Mouse (Mus musculus) hindbrain, embryonic 10.5 days (tissue): ENCODE results near the gene Col6a2. TPM values are rescaled to one million over a fixed set of nuclear protein-coding genes. Genes with fewer than 3 reads are reported as not detected.

Experiments
- DNase-seq: peaks from one replicate; pipeline ENCODE4 v3.0.0-alpha.2; 2017; ENCODE audit warnings: low spot score
- H3K27ac ChIP-seq: fragments of 300-500 bp; sonication (generic); 2 replicates; pipeline ENCODE4 v1.5.1; 2016; ENCODE audit warnings: mild to moderate bottlenecking, moderate library complexity
- H3K27me3 ChIP-seq: fragments of 300-500 bp; sonication (generic); 2 replicates; pipeline ENCODE4 v1.6.1; 2016; ENCODE audit warnings: mild to moderate bottlenecking; ENCODE audit not compliant: poor library complexity, insufficient read depth, severe bottlenecking
- H3K36me3 ChIP-seq: fragments of 300-500 bp; sonication (generic); 2 replicates; pipeline ENCODE4 v1.6.1; 2016; ENCODE audit warnings: mild to moderate bottlenecking, moderate library complexity
- H3K4me1 ChIP-seq: fragments of 300-500 bp; sonication (generic); replicated peaks from 2 replicates; pipeline ENCODE4 v1.6.1; 2016; ENCODE audit warnings: mild to moderate bottlenecking
- H3K4me3 ChIP-seq: fragments of 300-500 bp; sonication (generic); 2 replicates; pipeline ENCODE4 v1.5.1; 2016; ENCODE audit warnings: mild to moderate bottlenecking, moderate library complexity
- H3K9me3 ChIP-seq: fragments of 300-500 bp; sonication (generic); 2 replicates; pipeline ENCODE4 v1.6.1; 2016; ENCODE audit warnings: mild to moderate bottlenecking, moderate library complexity
- WGBS: fragments of 180-500 bp; shearing (Covaris S2); methylation state at CpG from one replicate; pipeline ENCODE4 v1.1.7; 2016; 5-methylcytosine and 5-hydroxymethylcytosine counted together
- polyA plus RNA-seq: library from polyadenylated mRNA; unstranded; fragments of >200 nt; fragmentation: Nextera tagmentation; extraction: Ambion mirVana; gene quantifications from 2 replicates; pipeline ENCODE4 v1.2.1, GENCODE M21; 2016

Gene Col6a2
- 10.9 and 16.5 TPM in 2 replicates for polyA plus RNA-seq

DNA sequence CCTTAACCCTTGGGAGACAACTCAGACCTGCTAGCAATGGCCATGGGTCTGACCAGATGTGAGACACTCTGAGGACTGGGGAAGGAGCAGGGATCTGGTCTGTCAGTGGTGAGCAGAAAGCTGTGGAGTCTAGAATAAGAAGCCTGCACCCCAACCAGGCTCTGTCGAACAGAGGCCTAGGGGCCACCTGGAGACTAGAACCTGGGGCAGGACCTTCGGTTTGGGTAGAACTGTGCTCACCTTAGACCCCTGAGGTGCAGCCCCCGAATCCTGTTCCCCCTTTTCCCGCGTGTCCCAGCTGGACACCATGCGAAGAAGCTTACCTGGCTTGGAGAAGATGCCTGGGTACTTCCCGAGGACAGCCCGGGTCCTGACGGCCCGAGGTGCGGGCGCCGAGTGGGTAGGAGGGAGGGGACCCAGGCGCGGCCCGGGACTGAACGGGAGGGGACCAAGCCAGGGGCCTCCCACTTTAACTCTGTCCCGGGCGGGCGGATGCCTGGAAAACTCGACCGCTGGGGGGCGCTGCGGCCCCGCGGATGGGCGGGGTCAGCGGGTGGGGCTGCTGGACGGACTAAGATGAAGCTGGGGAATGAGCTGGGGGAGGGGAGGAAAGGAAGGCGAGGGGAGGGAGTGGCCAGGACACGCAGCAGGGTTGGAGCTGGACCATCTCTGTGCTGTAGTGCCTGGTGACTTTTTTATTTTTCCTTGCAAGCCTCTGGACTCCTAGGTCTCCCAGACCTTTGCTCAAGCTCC, at the start of gene Col6a2:
Gene Col6a2, minus strand, starts transcription at position 703 of the 753 bp plus-strand sequence.
- Histone ChIP-seq H3K36me3 (no peaks in the 10 kb centered on the region), H3K4me1 (peaks cover 16% of the 10 kb centered on the region), H3K27ac (peak within 1 kb of the TSS; percentile 83), H3K9me3 (no peaks in the 10 kb centered on the region), H3K27me3 (peaks cover 21% of the 10 kb centered on the region), H3K4me3 (peak within 1 kb of the TSS; percentile 54)
- peak; percentile 93 for DNase-seq
- WGBS, result 4% methylated on average over 31 of the region's 31 CpGs

GRCm38 (mm10) chr10:76671939-76672338, 48.5 kb upstream of the Col6a2 start:
- no peaks in the 10 kb centered on the region for H3K27me3 ChIP-seq
- 87% methylated on average over 9 of the region's 9 CpGs for WGBS
- H3K4me1 ChIP-seq, result no peaks in the 10 kb centered on the region
- H3K27ac ChIP-seq, result no peak overlapping the region
- DNase-seq, result no peak
- no peaks in the 10 kb centered on the region for H3K36me3 ChIP-seq
- H3K4me3 ChIP-seq, result no peak overlapping the region
- 0 out of 2 replicates have a peak, but pooled peaks cover 3% of the 10 kb centered on the region for H3K9me3 ChIP-seq

- 78% methylated on average over 7 of the region's 7 CpGs for WGBS
- H3K4me1 ChIP-seq, result 0 out of 2 replicates have a peak, but pooled peaks cover 2% of the 10 kb centered on the region
These were observed 45.5 kb upstream of the Col6a2 start for GRCm38 (mm10) chr10:76668947-76669284.

DNA sequence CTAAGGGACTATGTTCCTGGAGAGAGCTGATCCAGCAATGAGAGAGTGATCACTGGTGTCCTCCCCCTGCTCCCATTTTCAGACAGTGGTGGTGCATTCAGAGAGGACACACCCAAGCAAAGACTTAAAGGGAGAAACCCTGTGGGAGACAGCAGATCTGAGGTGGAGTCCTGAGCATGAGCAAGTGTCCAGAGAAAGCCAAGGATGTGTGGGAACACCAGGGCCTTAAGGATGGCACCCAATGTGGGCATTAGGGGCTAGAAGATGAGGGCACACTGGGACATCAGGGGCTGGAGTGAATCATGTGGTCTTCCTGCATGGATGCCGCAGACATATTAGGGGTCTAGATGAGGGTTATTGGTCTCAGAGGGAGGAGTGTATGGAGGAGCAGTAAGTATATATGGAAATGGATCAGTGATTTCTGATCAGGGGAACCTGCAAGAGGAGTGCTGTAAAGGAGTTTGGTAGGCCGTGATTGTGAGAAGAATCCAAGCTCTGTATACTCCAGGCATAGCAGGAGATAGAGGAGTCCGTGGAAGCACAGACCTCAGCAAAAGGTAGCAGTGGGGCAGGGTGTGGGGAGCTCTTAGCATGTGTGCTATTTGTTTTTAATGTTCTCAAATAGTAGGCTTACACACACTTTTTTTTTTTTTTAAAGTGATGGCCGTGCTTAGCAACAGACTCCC, 45.0 kb upstream of the Col6a2 start:
- Histone ChIP-seq H3K36me3 (no peaks in the 10 kb centered on the region), H3K4me3 (no peak overlapping the region)
- WGBS, result 94% methylated on average over 4 of the region's 4 CpGs

More at GRCm38 (mm10) chr10:76668947-76669284, 45.5 kb upstream of the Col6a2 start:
- Histone ChIP-seq H3K27ac (no peak overlapping the region), H3K36me3 (no peaks in the 10 kb centered on the region), H3K27me3 (no peaks in the 10 kb centered on the region), H3K4me3 (no peak overlapping the region), H3K9me3 (peaks cover 10% of the 10 kb centered on the region; the same call in 1 of the 2 replicates)
- DNase-seq, result no peak

DNA sequence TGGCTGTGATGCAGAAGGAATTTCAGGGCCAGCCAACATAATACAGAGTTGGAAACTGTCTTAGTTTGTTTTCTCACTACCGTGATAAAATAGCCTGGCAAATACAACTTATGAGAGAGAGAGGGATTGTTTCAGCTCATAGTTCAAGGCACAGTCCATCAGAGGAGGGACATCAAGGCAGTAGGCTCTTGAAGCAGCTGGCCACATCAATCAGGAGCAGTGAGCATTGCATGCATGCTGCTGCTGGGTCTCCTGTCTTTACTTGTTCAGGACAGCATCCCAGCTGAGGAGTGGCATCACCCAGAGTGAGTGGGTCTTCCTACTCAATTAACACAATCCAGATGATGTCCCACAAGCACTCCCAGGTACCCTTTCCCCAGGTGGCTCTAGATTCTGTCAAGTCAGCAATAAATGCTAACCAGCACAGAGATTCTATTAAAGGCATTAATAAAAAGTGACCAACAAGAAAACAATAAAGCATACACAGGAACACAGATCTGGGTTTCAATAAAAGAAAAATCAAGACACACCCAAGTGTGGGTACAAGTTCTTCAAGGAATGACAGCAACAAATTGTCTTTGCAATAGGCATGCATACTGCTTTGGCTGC, 43.9 kb upstream of the Col6a2 start:
- peaks cover 10% of the 10 kb centered on the region; the same call in 1 of the 2 replicates for H3K9me3 ChIP-seq
- H3K4me1 ChIP-seq, result 0 out of 2 replicates have a peak, but pooled peaks cover 2% of the 10 kb centered on the region
- DNase-seq, result no peak
- WGBS, result 88% methylated on average over 1 of the region's 1 CpGs
- no peaks in the 10 kb centered on the region for H3K27me3 ChIP-seq
- no peak overlapping the region for H3K27ac ChIP-seq
- H3K36me3 ChIP-seq, result no peaks in the 10 kb centered on the region
- no peak overlapping the region for H3K4me3 ChIP-seq

More for the DNA sequence above, 45.0 kb upstream of the Col6a2 start:
- no peak for DNase-seq
- Histone ChIP-seq H3K27ac (no peak overlapping the region), H3K4me1 (0 out of 2 replicates have a peak, but pooled peaks cover 2% of the 10 kb centered on the region), H3K27me3 (no peaks in the 10 kb centered on the region), H3K9me3 (peaks cover 10% of the 10 kb centered on the region; the same call in 1 of the 2 replicates)

DNA sequence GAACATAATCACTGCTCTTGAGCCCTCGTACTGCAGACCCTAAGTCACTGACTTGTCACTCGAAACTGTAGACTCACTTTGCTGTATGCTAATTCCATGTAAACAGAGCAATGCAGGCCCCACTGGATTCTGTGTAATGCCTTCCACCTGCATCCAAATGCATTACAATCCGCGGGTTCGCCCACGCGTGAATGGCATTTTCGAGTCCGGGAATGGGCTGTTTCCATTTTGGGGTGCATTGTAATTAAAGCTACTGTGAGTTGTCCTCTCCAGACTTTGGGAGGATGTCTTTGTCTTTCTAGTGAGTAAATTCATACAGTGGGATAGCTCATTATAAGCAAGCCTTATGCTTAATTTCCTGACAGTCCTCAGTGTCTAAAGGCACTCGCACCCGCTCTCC, 42.1 kb upstream of the Col6a2 start:
- Histone ChIP-seq H3K4me1 (0 out of 2 replicates have a peak, but pooled peaks cover 2% of the 10 kb centered on the region), H3K4me3 (no peak overlapping the region), H3K36me3 (no peaks in the 10 kb centered on the region), H3K9me3 (peaks cover 10% of the 10 kb centered on the region; the same call in 1 of the 2 replicates), H3K27me3 (no peaks in the 10 kb centered on the region), H3K27ac (no peak overlapping the region)
- WGBS, result 93% methylated on average over 11 of the region's 11 CpGs
- DNase-seq, result no peak

- Histone ChIP-seq H3K27me3 (no peaks in the 10 kb centered on the region), H3K36me3 (no peaks in the 10 kb centered on the region), H3K9me3 (peaks cover 10% of the 10 kb centered on the region; the same call in 1 of the 2 replicates), H3K4me1 (0 out of 2 replicates have a peak, but pooled peaks cover 2% of the 10 kb centered on the region), H3K27ac (no peak overlapping the region), H3K4me3 (no peak overlapping the region)
- no peak for DNase-seq
- 83% methylated on average over 20 of the region's 20 CpGs for WGBS
These were observed 41.0 kb upstream of the Col6a2 start for GRCm38 (mm10) chr10:76664156-76665115.

GRCm38 (mm10) chr10:76653345-76654336, 30.2 kb upstream of the Col6a2 start:
- WGBS, result 86% methylated on average over 11 of the region's 11 CpGs
- Histone ChIP-seq H3K36me3 (no peaks in the 10 kb centered on the region), H3K27me3 (no peaks in the 10 kb centered on the region), H3K9me3 (no peaks in the 10 kb centered on the region), H3K27ac (no peak overlapping the region), H3K4me1 (no peaks in the 10 kb centered on the region), H3K4me3 (no peak overlapping the region)
- no peak for DNase-seq

- H3K27me3 ChIP-seq, result no peaks in the 10 kb centered on the region
- 71% methylated on average over 12 of the region's 12 CpGs for WGBS
- H3K36me3 ChIP-seq, result no peaks in the 10 kb centered on the region
- no peaks in the 10 kb centered on the region for H3K9me3 ChIP-seq
- DNase-seq, result no peak
- no peaks in the 10 kb centered on the region for H3K4me1 ChIP-seq
- H3K4me3 ChIP-seq, result no peak overlapping the region
- peak overlapping the region; percentile 31; the same call in 1 of the 2 replicates for H3K27ac ChIP-seq
These were observed 27.4 kb upstream of the Col6a2 start for GRCm38 (mm10) chr10:76650662-76651342.

DNA sequence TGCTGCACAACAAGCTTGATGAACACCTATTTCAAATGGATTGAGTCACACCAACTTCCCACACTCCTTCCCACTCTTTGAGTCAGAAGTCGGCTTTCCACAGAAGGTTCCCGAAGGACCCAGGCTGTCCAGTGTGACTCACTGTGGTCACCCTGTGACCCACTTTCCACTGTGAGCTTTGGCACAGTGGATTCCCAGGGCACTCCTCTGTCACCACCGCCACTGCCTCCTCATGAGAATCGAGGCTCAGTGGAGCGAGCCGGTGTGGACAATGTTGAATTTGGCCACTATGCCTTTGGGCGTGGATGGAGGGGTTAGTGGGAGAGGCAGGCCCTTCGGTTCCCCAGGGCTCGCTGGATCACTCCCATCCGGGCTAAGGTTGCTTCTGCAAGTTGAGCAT, 25.3 kb upstream of the Col6a2 start:
- Histone ChIP-seq H3K27me3 (no peaks in the 10 kb centered on the region), H3K4me1 (no peaks in the 10 kb centered on the region), H3K27ac (no peak overlapping the region), H3K36me3 (no peaks in the 10 kb centered on the region), H3K4me3 (no peak overlapping the region), H3K9me3 (no peaks in the 10 kb centered on the region)
- DNase-seq, result no peak
- 94% methylated on average over 10 of the region's 10 CpGs for WGBS

DNA sequence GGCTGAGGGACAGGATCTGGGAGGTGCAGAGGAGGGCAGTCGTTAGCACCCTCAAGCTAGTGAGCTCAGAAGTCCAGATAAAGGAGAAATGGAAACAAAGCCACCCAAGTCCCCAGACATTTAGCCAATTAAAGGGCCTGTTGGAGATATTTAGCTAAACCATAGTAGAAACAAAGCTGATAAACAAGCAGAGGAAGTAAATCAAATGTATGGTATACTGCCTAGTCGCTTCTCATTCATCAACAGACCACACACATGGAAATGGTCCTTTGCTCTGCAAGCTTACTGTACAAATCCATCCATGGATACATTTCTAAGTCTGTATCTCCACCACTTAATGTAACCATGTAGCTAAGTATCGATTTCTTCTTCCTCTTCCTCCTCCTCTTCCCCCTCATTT, 24.0 kb upstream of the Col6a2 start:
- Histone ChIP-seq H3K4me3 (no peak overlapping the region), H3K9me3 (no peaks in the 10 kb centered on the region), H3K27ac (no peak overlapping the region), H3K27me3 (no peaks in the 10 kb centered on the region), H3K4me1 (0 out of 2 replicates have a peak, but pooled peaks cover 3% of the 10 kb centered on the region), H3K36me3 (no peaks in the 10 kb centered on the region)
- WGBS, result 83% methylated on average over 3 of the region's 3 CpGs
- DNase-seq, result no peak
